Mouse (Mus musculus) layer of hippocampus, adult 2 months (tissue): Measurements from ENCODE around the gene Prpsap1. TPM values are rescaled to one million over a fixed set of nuclear protein-coding genes. Genes with fewer than 3 reads are reported as not detected.

Experiments
- DNase-seq, 2 experiments: peaks; one replicate each; pipeline ENCODE4 v3.0.0; 2022; ENCODE audit warnings: low spot score in 2 of 2
- H3K27ac ChIP-seq: fragments of 200-600 bp; 2 replicates; pipeline ENCODE4 v1.8.1; 2022
- H3K4me3 ChIP-seq: fragments of 200-600 bp; 2 replicates; pipeline ENCODE4 v1.8.1; 2022; ENCODE audit warnings: mild to moderate bottlenecking
- CTCF ChIP-seq: fragments of 200-600 bp; conservative IDR thresholded peaks from 2 replicates; pipeline ENCODE4 v1.8.1; 2022; ENCODE audit warnings: antibody characterized with exemption, mild to moderate bottlenecking, moderate library complexity
- total RNA-seq, 2 experiments: library from RNA; stranded (reverse); gene quantifications; 2 replicates each; pipeline ENCODE4 v1.2.3; 2021

Prpsap1 gene
- total RNA-seq, 2 experiments from 2014 or later: 84.2 to 98.5 TPM

- TF ChIP-seq CTCF: no peak
- H3K27ac ChIP-seq: no peak overlapping the region
- DNase-seq: no peak
- no peak overlapping the region for H3K4me3 ChIP-seq
Observed at GRCm38 (mm10) chr11:116424621-116425407, 69.2 kb downstream of the Prpsap1 start.

GRCm38 (mm10) chr11:116423782-116424620 lies 70.0 kb downstream of the Prpsap1 start:
- TF ChIP-seq CTCF: no peak
- no peak overlapping the region for H3K27ac ChIP-seq
- no peak overlapping the region for H3K4me3 ChIP-seq
- no peak for DNase-seq

GRCm38 (mm10) chr11:116423214-116423613 lies 70.8 kb downstream of the Prpsap1 start:
- no peak for TF ChIP-seq CTCF
- no peak overlapping the region for H3K27ac ChIP-seq
- H3K4me3 ChIP-seq: no peak overlapping the region
- DNase-seq: no peak

- DNase-seq: no peak
- H3K27ac ChIP-seq: no peak overlapping the region
- H3K4me3 ChIP-seq: no peak overlapping the region
- TF ChIP-seq CTCF: no peak
Observed at GRCm38 (mm10) chr11:116422562-116422961, 71.4 kb downstream of the Prpsap1 start.

- no peak for TF ChIP-seq CTCF
- H3K27ac ChIP-seq: no peak overlapping the region
- DNase-seq: no peak
- H3K4me3 ChIP-seq: no peak overlapping the region
Observed at GRCm38 (mm10) chr11:116421102-116421501, 72.9 kb downstream of the Prpsap1 start.

Other genes with a start within 250 kb of the Prpsap1 start
- 10 to 100 TPM; 63.7 to 64.1 TPM for gene Srp68, start 220.0 kb downstream of the Prpsap1 start, total RNA-seq
- not detected for gene Galr2, start 213.3 kb downstream of the Prpsap1 start, total RNA-seq
- 10 to 100 TPM; 83.2 to 94.8 TPM for gene Exoc7, start 187.0 kb downstream of the Prpsap1 start, total RNA-seq
- gene Foxj1, start 158.8 kb downstream of the Prpsap1 start, total RNA-seq: 1 to 10 TPM; 4.3 to 5.9 TPM
- 100 to 1,000 TPM; 227 to 236 TPM for gene Rnf157, start 81.2 kb downstream of the Prpsap1 start, total RNA-seq
- 10 to 100 TPM; 32.5 to 41.9 TPM for gene Ubald2, start 60.1 kb downstream of the Prpsap1 start, total RNA-seq
- under 1 TPM in 1 of 2 experiments, not detected in 1; 0.17 TPM for gene Qrich2, start 28.0 kb downstream of the Prpsap1 start, total RNA-seq
- gene Sphk1, start 36.7 kb upstream of the Prpsap1 start, total RNA-seq: 1 to 10 TPM; 1.6 to 1.9 TPM
- gene Ube2o, start 87.2 kb upstream of the Prpsap1 start, total RNA-seq: 100 to 1,000 TPM in 1 of 2 experiments, 10 to 100 TPM in 1; 93.7 to 101 TPM
- 1 to 10 TPM in 1 of 2 experiments, under 1 TPM in 1; 0.27 to 1.2 TPM for gene Aanat, start 92.2 kb upstream of the Prpsap1 start, total RNA-seq
- gene Rhbdf2, start 132.8 kb upstream of the Prpsap1 start, total RNA-seq: 1 to 10 TPM; 1.4 to 1.6 TPM
- gene Prcd, start 159.3 kb upstream of the Prpsap1 start, total RNA-seq: 1 to 10 TPM; 5.6 to 5.7 TPM
- 10 to 100 TPM; 71.9 to 73.5 TPM for gene Cygb, start 160.1 kb upstream of the Prpsap1 start, total RNA-seq